Mouse (Mus musculus): Measurements from ENCODE around the gene Pik3r1. TPM values are rescaled to one million over a fixed set of nuclear protein-coding genes. Genes with fewer than 3 reads are reported as not detected.

Pik3r1 gene
- polyA plus RNA-seq, 1 experiment from 2014 or later = 17.0 TPM

DNA sequence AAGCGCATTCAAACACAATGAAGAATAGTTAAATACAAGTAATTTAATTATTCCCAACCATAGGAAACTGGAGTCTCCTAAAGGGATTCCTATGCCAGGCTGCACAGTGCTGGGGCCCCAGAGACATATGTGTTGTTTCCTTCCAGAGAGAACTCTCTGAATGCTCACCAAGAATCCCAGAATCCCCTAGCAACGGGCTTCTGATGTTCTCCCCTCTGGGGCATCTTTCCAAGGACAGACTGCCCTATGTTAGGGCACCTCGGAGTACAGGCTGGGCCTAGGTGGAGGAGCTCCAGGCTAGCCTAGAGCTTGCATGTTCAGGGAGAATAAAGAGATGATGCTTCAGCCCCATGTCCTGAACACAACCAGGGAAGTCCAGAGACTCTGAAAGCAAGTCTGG lies 58.2 kb downstream of the Pik3r1 start:
- no peak overlapping the region for H3K4me3 ChIP-seq (ENCODE audit: low read depth, low read length)
- H3K9ac ChIP-seq (replicated peaks; ENCODE audit: low read length) = no peak overlapping the region
- H3K27me3 ChIP-seq (ENCODE audit: control insufficient read depth, insufficient read depth, low read length) = no peaks in the 10 kb centered on the region
- H3K4me1 ChIP-seq (ENCODE audit: control insufficient read depth, insufficient read depth, low read length) = no peaks in the 10 kb centered on the region
- WGBS = 75% methylated on average over 3 of the region's 3 CpGs
- ATAC-seq (replicated peaks; ENCODE audit: insufficient number of reproducible peaks, low FRiP score, low TSS enrichment, low read depth) = no peak
- no peaks in the 10 kb centered on the region; the same call in 1 of the 2 replicates for H3K36me3 ChIP-seq (replicated peaks; ENCODE audit: control insufficient read depth, insufficient read depth, low read depth, low read length)
- DNase-seq (ENCODE audit: low spot score) = no peak
- no peak overlapping the region for H3K27ac ChIP-seq (replicated peaks; ENCODE audit: low read depth, low read length)
- no peak overlapping the region for H3K4me2 ChIP-seq (ENCODE audit: low read depth, low read length)
- no peaks in the 10 kb centered on the region for H3K9me3 ChIP-seq (replicated peaks; ENCODE audit: control insufficient read depth, low read length)

DNA sequence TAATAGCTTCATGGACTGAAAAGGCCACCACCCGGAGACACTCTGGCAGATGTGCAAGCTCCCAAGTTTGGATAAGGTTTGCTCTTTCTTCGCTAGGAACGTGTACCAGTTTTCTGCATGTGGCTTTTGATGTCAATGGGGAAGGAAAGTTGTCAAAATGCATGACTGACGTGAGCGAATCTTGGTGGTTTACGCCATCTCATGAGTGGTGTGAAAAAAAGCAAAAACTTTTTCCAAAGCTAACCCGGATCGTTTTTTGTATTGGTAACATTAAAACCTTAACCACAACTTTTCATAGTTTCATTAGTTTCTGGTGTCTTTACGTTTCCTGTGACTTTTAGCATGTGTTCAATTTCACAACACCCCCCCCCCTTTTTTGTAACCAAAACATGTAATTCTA lies 60.8 kb downstream of the Pik3r1 start:
- WGBS = 94% methylated on average over 9 of the region's 9 CpGs
- Histone ChIP-seq H3K27ac (replicated peaks; ENCODE audit: low read depth, low read length) (no peak overlapping the region), H3K4me2 (ENCODE audit: low read depth, low read length) (no peak overlapping the region), H3K36me3 (replicated peaks; ENCODE audit: control insufficient read depth, insufficient read depth, low read depth, low read length) (no peaks in the 10 kb centered on the region; the same call in 1 of the 2 replicates), H3K9ac (replicated peaks; ENCODE audit: low read length) (no peak overlapping the region), H3K4me1 (ENCODE audit: control insufficient read depth, insufficient read depth, low read length) (no peaks in the 10 kb centered on the region), H3K27me3 (ENCODE audit: control insufficient read depth, insufficient read depth, low read length) (no peaks in the 10 kb centered on the region), H3K9me3 (replicated peaks; ENCODE audit: control insufficient read depth, low read length) (no peaks in the 10 kb centered on the region), H3K4me3 (ENCODE audit: low read depth, low read length) (no peak overlapping the region)
- DNase-seq (ENCODE audit: low spot score) (no peak), ATAC-seq (replicated peaks; ENCODE audit: insufficient number of reproducible peaks, low FRiP score, low TSS enrichment, low read depth) (no peak)

DNA sequence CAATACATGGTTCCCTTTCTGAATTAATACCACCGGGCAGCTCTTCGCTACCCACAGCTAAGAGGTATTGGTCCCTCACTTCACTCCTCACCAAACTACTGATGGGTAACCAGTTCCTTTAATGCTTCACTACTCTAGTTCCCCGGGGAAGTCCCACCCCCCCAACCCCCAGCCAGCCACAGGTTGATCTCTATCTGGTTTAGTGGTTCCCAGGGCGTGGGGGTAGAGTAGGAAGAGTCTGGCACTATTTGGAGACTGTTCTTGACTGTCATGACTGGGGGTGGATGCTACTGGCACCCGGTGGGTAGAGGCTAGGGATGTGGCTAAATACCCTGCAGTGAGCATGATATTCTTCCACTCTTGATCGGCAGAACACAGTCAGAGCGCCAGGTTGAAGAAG lies 61.6 kb downstream of the Pik3r1 start:
- Histone ChIP-seq H3K36me3 (replicated peaks; ENCODE audit: control insufficient read depth, insufficient read depth, low read depth, low read length) (no peaks in the 10 kb centered on the region; the same call in 1 of the 2 replicates), H3K27me3 (ENCODE audit: control insufficient read depth, insufficient read depth, low read length) (no peaks in the 10 kb centered on the region), H3K4me2 (ENCODE audit: low read depth, low read length) (no peak overlapping the region), H3K4me1 (ENCODE audit: control insufficient read depth, insufficient read depth, low read length) (no peaks in the 10 kb centered on the region), H3K27ac (replicated peaks; ENCODE audit: low read depth, low read length) (no peak overlapping the region), H3K9me3 (replicated peaks; ENCODE audit: control insufficient read depth, low read length) (no peaks in the 10 kb centered on the region), H3K4me3 (ENCODE audit: low read depth, low read length) (no peak overlapping the region), H3K9ac (replicated peaks; ENCODE audit: low read length) (no peak overlapping the region)
- DNase-seq (ENCODE audit: low spot score) = no peak
- 92% methylated on average over 7 of the region's 7 CpGs for WGBS
- no peak for ATAC-seq (replicated peaks; ENCODE audit: insufficient number of reproducible peaks, low FRiP score, low TSS enrichment, low read depth)

DNA sequence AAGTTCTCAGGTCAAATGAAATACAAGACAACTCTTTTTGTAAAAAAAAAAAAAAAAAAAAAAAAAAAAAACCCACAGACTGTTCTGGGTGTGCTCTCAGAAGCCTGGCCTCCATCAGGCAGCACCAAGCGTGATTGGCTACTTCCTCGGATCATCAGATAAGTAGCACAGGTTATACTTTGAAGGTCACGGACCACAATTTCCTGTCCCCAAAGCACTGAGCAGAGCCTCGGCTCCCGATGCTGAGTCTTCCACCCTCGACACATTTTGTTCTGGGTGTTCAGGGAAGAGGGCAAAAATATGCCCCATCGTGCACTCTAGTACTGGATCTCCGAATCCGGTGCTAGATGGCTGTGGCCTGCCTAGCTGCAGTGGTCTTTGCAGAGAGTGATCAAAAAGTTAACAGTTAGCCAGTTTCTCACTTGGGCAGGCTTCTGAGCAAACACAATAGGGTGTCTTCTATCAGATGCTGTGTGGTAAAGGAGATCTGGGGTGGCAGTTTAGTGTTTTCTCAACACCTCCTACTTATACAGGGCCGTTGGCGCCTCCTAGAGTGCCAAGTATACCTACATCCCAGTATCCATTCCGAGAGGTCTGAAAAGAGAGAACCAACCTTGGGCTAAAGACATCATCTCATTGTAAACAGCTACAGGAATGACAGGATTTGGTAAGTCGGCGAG lies 65.8 kb downstream of the Pik3r1 start:
- Histone ChIP-seq H3K9ac (replicated peaks; ENCODE audit: low read length) (no peak overlapping the region), H3K27me3 (ENCODE audit: control insufficient read depth, insufficient read depth, low read length) (no peaks in the 10 kb centered on the region), H3K4me2 (ENCODE audit: low read depth, low read length) (no peak overlapping the region), H3K4me1 (ENCODE audit: control insufficient read depth, insufficient read depth, low read length) (no peaks in the 10 kb centered on the region; the same call in 1 of the 2 replicates), H3K36me3 (replicated peaks; ENCODE audit: control insufficient read depth, insufficient read depth, low read depth, low read length) (no peaks in the 10 kb centered on the region), H3K27ac (replicated peaks; ENCODE audit: low read depth, low read length) (no peak overlapping the region), H3K9me3 (replicated peaks; ENCODE audit: control insufficient read depth, low read length) (no peaks in the 10 kb centered on the region), H3K4me3 (ENCODE audit: low read depth, low read length) (no peak overlapping the region)
- DNase-seq (ENCODE audit: low spot score) = no peak
- no peak for ATAC-seq (replicated peaks; ENCODE audit: insufficient number of reproducible peaks, low FRiP score, low TSS enrichment, low read depth)
- 82% methylated on average over 14 of the region's 14 CpGs for WGBS

DNA sequence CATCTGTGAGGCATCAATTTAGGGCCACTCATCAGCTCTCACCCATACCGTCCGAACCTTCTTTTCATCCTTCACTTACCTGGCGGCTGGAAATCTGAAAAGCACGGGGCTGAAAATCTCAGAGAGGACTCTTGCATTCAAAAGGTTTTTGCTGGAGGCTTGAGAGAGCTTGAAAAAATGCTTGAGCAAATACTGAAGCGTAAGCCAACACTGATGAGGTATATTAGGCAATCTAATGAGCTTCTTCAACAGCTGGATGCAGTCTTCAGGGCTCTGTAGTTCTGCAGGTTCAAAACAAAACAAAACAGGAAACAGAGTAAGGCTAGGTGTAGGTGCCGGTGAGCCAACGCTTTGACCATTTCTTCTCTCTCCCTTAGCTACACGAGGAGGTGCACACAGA lies 66.4 kb downstream of the Pik3r1 start:
- ATAC-seq (replicated peaks; ENCODE audit: insufficient number of reproducible peaks, low FRiP score, low TSS enrichment, low read depth) (no peak), DNase-seq (ENCODE audit: low spot score) (no peak)
- Histone ChIP-seq H3K27ac (replicated peaks; ENCODE audit: low read depth, low read length) (no peak overlapping the region), H3K4me1 (ENCODE audit: control insufficient read depth, insufficient read depth, low read length) (no peaks in the 10 kb centered on the region; the same call in 1 of the 2 replicates), H3K9me3 (replicated peaks; ENCODE audit: control insufficient read depth, low read length) (no peaks in the 10 kb centered on the region), H3K9ac (replicated peaks; ENCODE audit: low read length) (no peak overlapping the region), H3K4me3 (ENCODE audit: low read depth, low read length) (no peak overlapping the region), H3K4me2 (ENCODE audit: low read depth, low read length) (no peak overlapping the region), H3K36me3 (replicated peaks; ENCODE audit: control insufficient read depth, insufficient read depth, low read depth, low read length) (no peaks in the 10 kb centered on the region), H3K27me3 (ENCODE audit: control insufficient read depth, insufficient read depth, low read length) (no peaks in the 10 kb centered on the region)
- 91% methylated on average over 8 of the region's 8 CpGs for WGBS

DNA sequence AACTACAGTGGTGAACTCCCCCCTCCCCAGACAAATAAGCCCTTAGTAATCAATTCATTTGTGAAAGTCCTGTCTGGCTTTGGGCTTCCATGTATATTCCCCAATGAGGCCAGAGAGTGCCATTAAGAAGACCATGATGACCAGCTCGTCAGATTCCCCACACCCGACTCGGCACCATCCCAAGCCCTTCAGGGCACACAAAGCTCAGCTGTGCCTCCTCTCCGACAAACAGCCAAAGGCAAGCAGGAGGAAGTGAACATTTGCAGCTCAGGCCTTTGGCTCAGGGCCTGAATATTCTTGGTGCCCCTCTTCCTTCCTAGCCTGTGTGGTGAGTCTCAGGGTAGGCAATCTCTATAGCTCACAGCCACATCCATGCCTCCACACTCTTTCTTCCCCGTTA lies 68.3 kb downstream of the Pik3r1 start:
- H3K36me3 ChIP-seq (replicated peaks; ENCODE audit: control insufficient read depth, insufficient read depth, low read depth, low read length) = no peaks in the 10 kb centered on the region
- H3K4me2 ChIP-seq (ENCODE audit: low read depth, low read length) = no peak overlapping the region
- no peaks in the 10 kb centered on the region for H3K9me3 ChIP-seq (replicated peaks; ENCODE audit: control insufficient read depth, low read length)
- no peaks in the 10 kb centered on the region for H3K27me3 ChIP-seq (ENCODE audit: control insufficient read depth, insufficient read depth, low read length)
- ATAC-seq (replicated peaks; ENCODE audit: insufficient number of reproducible peaks, low FRiP score, low TSS enrichment, low read depth) (no peak), DNase-seq (ENCODE audit: low spot score) (no peak)
- H3K27ac ChIP-seq (replicated peaks; ENCODE audit: low read depth, low read length) = no peak overlapping the region
- H3K4me1 ChIP-seq (ENCODE audit: control insufficient read depth, insufficient read depth, low read length) = peaks cover 6% of the 10 kb centered on the region; the same call in 1 of the 2 replicates
- no peak overlapping the region for H3K4me3 ChIP-seq (ENCODE audit: low read depth, low read length)
- H3K9ac ChIP-seq (replicated peaks; ENCODE audit: low read length) = no peak overlapping the region
- 77% methylated on average over 5 of the region's 5 CpGs for WGBS

DNA sequence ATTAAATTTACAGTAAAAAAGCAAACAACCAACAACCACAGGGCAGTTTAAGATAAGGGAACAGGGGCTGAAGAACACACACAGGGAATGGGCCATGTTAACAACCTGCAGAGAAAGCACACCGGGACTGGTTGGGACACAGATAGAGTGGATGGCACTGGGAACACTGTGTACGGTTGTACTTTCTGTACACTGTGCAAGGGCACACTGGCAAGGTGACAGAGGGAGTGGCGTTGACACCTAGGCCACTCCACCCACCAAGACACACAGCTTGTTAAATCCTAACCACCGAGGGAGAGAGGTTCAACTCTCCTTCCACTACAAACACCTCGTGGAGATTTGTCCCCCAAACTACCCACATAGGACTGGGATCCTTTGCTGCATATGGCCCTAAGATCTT lies 70.1 kb downstream of the Pik3r1 start:
- no peaks in the 10 kb centered on the region for H3K9me3 ChIP-seq (replicated peaks; ENCODE audit: control insufficient read depth, low read length)
- WGBS = 83% methylated on average over 5 of the region's 5 CpGs
- DNase-seq (ENCODE audit: low spot score) = no peak
- H3K9ac ChIP-seq (replicated peaks; ENCODE audit: low read length) = no peak overlapping the region
- H3K4me3 ChIP-seq (ENCODE audit: low read depth, low read length) = no peak overlapping the region
- no peak for ATAC-seq (replicated peaks; ENCODE audit: insufficient number of reproducible peaks, low FRiP score, low TSS enrichment, low read depth)
- no peak overlapping the region for H3K4me2 ChIP-seq (ENCODE audit: low read depth, low read length)
- no peak overlapping the region for H3K27ac ChIP-seq (replicated peaks; ENCODE audit: low read depth, low read length)
- no peaks in the 10 kb centered on the region for H3K27me3 ChIP-seq (ENCODE audit: control insufficient read depth, insufficient read depth, low read length)
- H3K4me1 ChIP-seq (ENCODE audit: control insufficient read depth, insufficient read depth, low read length) = peaks cover 6% of the 10 kb centered on the region; the same call in 1 of the 2 replicates
- H3K36me3 ChIP-seq (replicated peaks; ENCODE audit: control insufficient read depth, insufficient read depth, low read depth, low read length) = no peaks in the 10 kb centered on the region

DNA sequence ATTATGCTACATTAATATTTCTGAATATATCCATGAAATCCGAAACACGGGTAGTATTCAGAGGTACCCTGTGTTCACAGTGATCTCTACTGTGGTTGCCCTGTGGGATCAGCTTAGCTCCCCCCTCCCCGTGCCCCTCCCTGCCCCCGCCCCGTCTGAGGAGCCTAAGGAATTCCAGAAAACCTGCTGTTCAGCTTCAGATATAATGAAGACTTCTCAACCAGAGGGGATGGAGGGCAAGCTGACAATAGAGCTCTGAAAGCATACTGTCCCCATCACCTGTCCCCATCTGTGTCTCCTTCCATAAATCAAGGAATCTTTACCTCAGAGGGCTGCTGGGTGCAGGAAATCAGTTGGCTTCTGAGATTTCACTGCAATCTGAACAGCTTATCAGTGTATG lies 70.6 kb downstream of the Pik3r1 start:
- Histone ChIP-seq H3K27ac (replicated peaks; ENCODE audit: low read depth, low read length) (no peak overlapping the region), H3K4me1 (ENCODE audit: control insufficient read depth, insufficient read depth, low read length) (peaks cover 6% of the 10 kb centered on the region; the same call in 1 of the 2 replicates), H3K4me3 (ENCODE audit: low read depth, low read length) (no peak overlapping the region), H3K36me3 (replicated peaks; ENCODE audit: control insufficient read depth, insufficient read depth, low read depth, low read length) (no peaks in the 10 kb centered on the region), H3K4me2 (ENCODE audit: low read depth, low read length) (no peak overlapping the region), H3K9me3 (replicated peaks; ENCODE audit: control insufficient read depth, low read length) (no peaks in the 10 kb centered on the region), H3K27me3 (ENCODE audit: control insufficient read depth, insufficient read depth, low read length) (no peaks in the 10 kb centered on the region), H3K9ac (replicated peaks; ENCODE audit: low read length) (no peak overlapping the region)
- WGBS = 49% methylated on average over 5 of the region's 5 CpGs
- no peak for ATAC-seq (replicated peaks; ENCODE audit: insufficient number of reproducible peaks, low FRiP score, low TSS enrichment, low read depth)
- DNase-seq (ENCODE audit: low spot score) = no peak

Data from embryonic facial prominence, embryonic 11.5 days (tissue).